Comparison of ENCODE assay signal across 9 mouse cellular contexts in genomic region chr17:34564003-34564421, GRCm38 (mm10). TPM values are rescaled to one million over a fixed set of nuclear protein-coding genes. Genes with fewer than 3 reads are reported as not detected.
DNase-seq lines count a peak whose midpoint lies in the region; ATAC-seq and TF ChIP-seq lines count a peak whose summit lies in the region.
"Had no signal": no experiment of that assay in that cellular context is flagged by ENCODE, and none has a peak within 500 bp of the region (broad histone marks: within the 10 kb centered on the region; RNA-seq: fewer than 3 reads in every experiment).

Gene Notch4, plus strand, starts transcription at chr17:34564268.

- H3K9me3 ChIP-seq in embryonic facial prominence, embryonic 14.5 days (ENCODE audit: control insufficient read depth, low read length): no peaks in the 10 kb centered on the region
- no peaks in the 10 kb centered on the region for H3K9me3 ChIP-seq in limb, embryonic 12.5 days
- H3K9me3 ChIP-seq in midbrain, embryonic 16.5 days (replicated peaks; ENCODE audit: control insufficient read depth, low read length, poor library complexity, severe bottlenecking): no peaks in the 10 kb centered on the region

- H3K4me2 ChIP-seq in embryonic facial prominence, embryonic 14.5 days (ENCODE audit: low read depth, low read length): peak within 1 kb of the TSS; percentile 2; the same call in 1 of the 2 replicates
- peak within 1 kb of the TSS; percentile 37 for H3K4me2 ChIP-seq in limb, embryonic 12.5 days
- 0 out of 2 replicates have a peak within 1 kb of the TSS, but pooled peaks have one; percentile 3 for H3K4me2 ChIP-seq in midbrain, embryonic 16.5 days (ENCODE audit: low read length)

- ATAC-seq in embryonic facial prominence, embryonic 14.5 days (ENCODE audit: low read depth): no peak
- no peak for ATAC-seq in limb, embryonic 12.5 days (ENCODE audit: insufficient number of reproducible peaks, insufficient read depth, low FRiP score, low TSS enrichment, low read depth)
- no peak; the same call in 1 of the 2 replicates for ATAC-seq in midbrain, embryonic 16.5 days

- H3K4me1 ChIP-seq in embryonic facial prominence, embryonic 14.5 days (ENCODE audit: control insufficient read depth, insufficient read depth, low read length): 0 out of 2 replicates have a peak, but pooled peaks cover 4% of the 10 kb centered on the region
- H3K4me1 ChIP-seq in limb, embryonic 12.5 days (replicated peaks): peaks cover 23% of the 10 kb centered on the region
- H3K4me1 ChIP-seq in midbrain, embryonic 16.5 days (ENCODE audit: control insufficient read depth, insufficient read depth, low read length): no peaks in the 10 kb centered on the region

- 0 out of 2 replicates have a peak within 1 kb of the TSS, but pooled peaks have one; percentile 5 for H3K9ac ChIP-seq in embryonic facial prominence, embryonic 14.5 days (ENCODE audit: low read depth, low read length)
- H3K9ac ChIP-seq in limb, embryonic 12.5 days (replicated peaks): peak within 1 kb of the TSS; percentile 47
- no peak within 1 kb of the TSS; the same call in 1 of the 2 replicates for H3K9ac ChIP-seq in midbrain, embryonic 16.5 days (ENCODE audit: low read depth, low read length)
- H3K9ac ChIP-seq: liver, embryonic 14.5 days had no signal

- H3K4me3 ChIP-seq in layer of hippocampus, adult 2 months: peak within 1 kb of the TSS; percentile 36
- H3K4me3 ChIP-seq in embryonic facial prominence, embryonic 14.5 days (ENCODE audit: low read depth, low read length): no peak within 1 kb of the TSS
- H3K4me3 ChIP-seq in limb, embryonic 12.5 days (replicated peaks): no peak within 1 kb of the TSS; the same call in 1 of the 2 replicates
- H3K4me3 ChIP-seq in midbrain, embryonic 16.5 days (ENCODE audit: low read depth, low read length): no peak within 1 kb of the TSS

- intact Hi-C loops in heart, postnatal 36 days (cut with DNase I): loop anchor here (2.0 kb wide), 1 partner anchor 23 kb away; no protein-coding TSS in a partner anchor

- H3K36me3 ChIP-seq in embryonic facial prominence, embryonic 14.5 days (ENCODE audit: control insufficient read depth, insufficient read depth, low read length): no peaks in the 10 kb centered on the region
- H3K36me3 ChIP-seq in limb, embryonic 12.5 days: no peaks in the 10 kb centered on the region
- H3K36me3 ChIP-seq in midbrain, embryonic 16.5 days (ENCODE audit: control insufficient read depth, insufficient read depth, low read length): no peaks in the 10 kb centered on the region

- 21% methylated on average over 6 of the region's 6 CpGs for WGBS in embryonic facial prominence, embryonic 14.5 days
- WGBS in limb, embryonic 12.5 days: 4% methylated on average over 6 of the region's 6 CpGs
- WGBS in midbrain, embryonic 16.5 days: 19% methylated on average over 6 of the region's 6 CpGs

- no peak for TF ChIP-seq CTCF in layer of hippocampus, adult 2 months (conservative IDR thresholded peaks at IDR 0.05)

- H3K27me3 ChIP-seq in embryonic facial prominence, embryonic 14.5 days (replicated peaks; ENCODE audit: control insufficient read depth, insufficient read depth, low read length): no peaks in the 10 kb centered on the region
- peaks cover 6% of the 10 kb centered on the region; the same call in 1 of the 2 replicates for H3K27me3 ChIP-seq in limb, embryonic 12.5 days
- no peaks in the 10 kb centered on the region for H3K27me3 ChIP-seq in midbrain, embryonic 16.5 days (ENCODE audit: control insufficient read depth, insufficient read depth, low read depth, low read length)

- no peak for DNase-seq in layer of hippocampus, adult 2 months (ENCODE audit: low spot score in 2 of 2)
- DNase-seq in layer of hippocampus, postnatal 25 days (ENCODE audit: extremely low spot score in 1 of 2, low spot score in 1 of 2): no peak
- DNase-seq in embryonic facial prominence, embryonic 14.5 days (ENCODE audit: low spot score): peak; percentile 10
- peak; percentile 60 to 64 for DNase-seq in heart, postnatal 36 days
- DNase-seq in c-Kit-positive CD71-positive TER-119-positive erythroid progenitor cells, embryonic 14.5 days (ENCODE audit: low spot score): no peak
- DNase-seq in layer of hippocampus, postnatal 36 days: no peak

- H3K27ac ChIP-seq in layer of hippocampus, adult 2 months: peak within 1 kb of the TSS; percentile 80
- peak within 1 kb of the TSS; percentile 19 for H3K27ac ChIP-seq in embryonic facial prominence, embryonic 14.5 days (replicated peaks; ENCODE audit: low read depth, low read length)
- peak within 1 kb of the TSS; percentile 47; the same call in 1 of the 2 replicates for H3K27ac ChIP-seq in limb, embryonic 12.5 days
- H3K27ac ChIP-seq in midbrain, embryonic 16.5 days (ENCODE audit: low read length): peak within 1 kb of the TSS; percentile 29; the same call in 1 of the 2 replicates
- H3K27ac ChIP-seq: liver, embryonic 14.5 days had no signal

RNA-seq across cellular contexts. Expression of gene Notch4, which starts in this region (rescaled TPM):
- 10 to 100 TPM; 11.0 to 15.9 TPM for total RNA-seq in layer of hippocampus, adult 2 months (2021)
- 10 to 100 TPM in 1 of 2 experiments, 1 to 10 TPM in 1; 9.5 to 11.2 TPM for total RNA-seq in layer of hippocampus, postnatal 25 days (2021)
- 4.7 and 5.3 TPM in 2 replicates for polyA plus RNA-seq in embryonic facial prominence, embryonic 14.5 days (2014; fragmentation: Nextera tagmentation; extraction: Ambion mirVana)
- total RNA-seq in heart, postnatal 36 days (2021): 10 to 100 TPM; 33.0 to 48.6 TPM
- polyA plus RNA-seq in limb, embryonic 12.5 days (2016; fragmentation: Nextera tagmentation; extraction: Ambion mirVana): 4.9 and 6.3 TPM in 2 replicates
- polyA plus RNA-seq in midbrain, embryonic 16.5 days (2015; fragmentation: Nextera tagmentation; extraction: Ambion mirVana): 5.9 and 6.7 TPM in 2 replicates
- 10 to 100 TPM in 1 of 2 experiments, 1 to 10 TPM in 1; 7.0 to 11.5 TPM for total RNA-seq in layer of hippocampus, postnatal 36 days (2021)

Comparison
In these comparisons a context has a peak if more than half of its experiments do, and no peak if none do; other contexts are left out.
1. DNase-seq: peak in embryonic facial prominence, embryonic 14.5 days (single experiment) and heart, postnatal 36 days (2 of 2); none in layer of hippocampus, adult 2 months (0 of 2), layer of hippocampus, postnatal 25 days (0 of 2), c-Kit-positive CD71-positive TER-119-positive erythroid progenitor cells, embryonic 14.5 days (single experiment) and layer of hippocampus, postnatal 36 days (0 of 2).
2. H3K27ac ChIP-seq: peak in every context shown above with its lines; median percentile 80 in layer of hippocampus, adult 2 months; 47 in limb, embryonic 12.5 days; 29 in midbrain, embryonic 16.5 days; 19 in embryonic facial prominence, embryonic 14.5 days.
3. Peak in every context shown above with its lines, with median percentiles within 50 percentile points of each other: H3K4me2 ChIP-seq.